In genomic region chr5:143804056-143804765, GRCm38 (mm10) we compare ENCODE assay signal across 26 mouse cellular contexts.
"Had no signal": no experiment of that assay in that cellular context is flagged by ENCODE, and none has a peak within 500 bp of the region (broad histone marks: within the 10 kb centered on the region; RNA-seq: fewer than 3 reads in every experiment).

No protein-coding gene starts in this region.

- H3K4me3 ChIP-seq: embryonic facial prominence, embryonic 10.5 days; embryonic facial prominence, embryonic 12.5 days; embryonic facial prominence, embryonic 13.5 days; embryonic facial prominence, embryonic 15.5 days; erythroblast, embryonic 14.5 days; forebrain, embryonic 10.5 days; forebrain, embryonic 12.5 days; forebrain, embryonic 13.5 days; forebrain, embryonic 15.5 days; gastrocnemius, adult 2 months; heart, adult 2 months had no signal

- DNase-seq: cerebellum, adult 2 months; cerebellum, adult 8-10 months; cerebellum, adult 9-10 months; cerebellum, adult 9-11 months; cerebellum, postnatal 10 days; cerebellum, postnatal 14 days; cerebellum, postnatal 25 days; cerebellum, postnatal 36 days; embryo, embryonic 11 days; forebrain, postnatal 0 days; gastrocnemius, adult 2 months; gastrocnemius, postnatal 10 days; gastrocnemius, postnatal 14 days; gastrocnemius, postnatal 25 days; gastrocnemius, postnatal 36 days; heart, adult 18-20 months; heart, adult 2 months had no signal

- H3K4me1 ChIP-seq: embryonic facial prominence, embryonic 10.5 days; embryonic facial prominence, embryonic 12.5 days; embryonic facial prominence, embryonic 13.5 days; embryonic facial prominence, embryonic 15.5 days; forebrain, embryonic 10.5 days; forebrain, embryonic 12.5 days; forebrain, embryonic 13.5 days; forebrain, embryonic 15.5 days had no signal

- H3K27ac ChIP-seq: embryonic facial prominence, embryonic 10.5 days; embryonic facial prominence, embryonic 12.5 days; embryonic facial prominence, embryonic 13.5 days; embryonic facial prominence, embryonic 15.5 days; forebrain, embryonic 10.5 days; forebrain, embryonic 12.5 days; forebrain, embryonic 13.5 days; forebrain, embryonic 15.5 days; gastrocnemius, adult 2 months; heart, adult 2 months had no signal

- H3K27me3 ChIP-seq: embryonic facial prominence, embryonic 12.5 days; embryonic facial prominence, embryonic 13.5 days; embryonic facial prominence, embryonic 15.5 days; forebrain, embryonic 12.5 days; forebrain, embryonic 13.5 days; forebrain, embryonic 15.5 days had no signal

- H3K9me3 ChIP-seq: embryonic facial prominence, embryonic 10.5 days; embryonic facial prominence, embryonic 12.5 days; embryonic facial prominence, embryonic 13.5 days; embryonic facial prominence, embryonic 15.5 days; forebrain, embryonic 10.5 days; forebrain, embryonic 12.5 days; forebrain, embryonic 13.5 days; forebrain, embryonic 15.5 days had no signal

- H3K36me3 ChIP-seq: embryonic facial prominence, embryonic 10.5 days; embryonic facial prominence, embryonic 12.5 days; embryonic facial prominence, embryonic 13.5 days; embryonic facial prominence, embryonic 15.5 days; forebrain, embryonic 10.5 days; forebrain, embryonic 12.5 days; forebrain, embryonic 15.5 days had no signal
